13 mouse cellular contexts compared by ENCODE assay signal in genomic region chr15:101068029-101068428, GRCm38 (mm10). TPM values are rescaled to one million over a fixed set of nuclear protein-coding genes. Genes with fewer than 3 reads are reported as not detected.
DNase-seq lines count a peak whose midpoint lies in the region; ATAC-seq lines count a peak whose summit lies in the region.
"Had no signal": no experiment of that assay in that cellular context is flagged by ENCODE, and none has a peak within 500 bp of the region (broad histone marks: within the 10 kb centered on the region; RNA-seq: fewer than 3 reads in every experiment).

No protein-coding gene starts in this region.

- H3K27ac ChIP-seq in hindbrain, embryonic 10.5 days = peak overlapping the region; percentile 89
- H3K27ac ChIP-seq in hindbrain, embryonic 14.5 days = no peak overlapping the region
- peak overlapping the region; percentile 58; the same call in 1 of the 2 replicates for H3K27ac ChIP-seq in midbrain, embryonic 13.5 days
- H3K27ac ChIP-seq in midbrain, embryonic 16.5 days (ENCODE audit: low read length) = no peak overlapping the region
- 0 out of 2 replicates have a peak overlapping the region, but pooled peaks have one; percentile 26 for H3K27ac ChIP-seq in intestine, embryonic 16.5 days (ENCODE audit: low read length)
- H3K27ac ChIP-seq in stomach, embryonic 16.5 days (ENCODE audit: low read length) = peak overlapping the region; percentile 88
- H3K27ac ChIP-seq: liver, embryonic 14.5 days had no signal

- no peaks in the 10 kb centered on the region for H3K27me3 ChIP-seq in hindbrain, embryonic 10.5 days (ENCODE audit: insufficient read depth, poor library complexity, severe bottlenecking)
- H3K27me3 ChIP-seq in hindbrain, embryonic 14.5 days (ENCODE audit: control insufficient read depth, insufficient read depth, low read length) = no peaks in the 10 kb centered on the region
- H3K27me3 ChIP-seq in midbrain, embryonic 13.5 days = 0 out of 2 replicates have a peak, but pooled peaks cover 3% of the 10 kb centered on the region
- H3K27me3 ChIP-seq in midbrain, embryonic 16.5 days (ENCODE audit: control insufficient read depth, insufficient read depth, low read depth, low read length) = no peaks in the 10 kb centered on the region
- H3K27me3 ChIP-seq in intestine, embryonic 16.5 days (replicated peaks; ENCODE audit: control insufficient read depth, insufficient read depth, low read length) = no peaks in the 10 kb centered on the region
- H3K27me3 ChIP-seq in stomach, embryonic 16.5 days (ENCODE audit: control insufficient read depth, insufficient read depth, low read length) = no peaks in the 10 kb centered on the region
- H3K27me3 ChIP-seq: embryonic facial prominence, embryonic 15.5 days had no signal

- H3K36me3 ChIP-seq in hindbrain, embryonic 10.5 days = peaks cover 23% of the 10 kb centered on the region
- no peaks in the 10 kb centered on the region for H3K36me3 ChIP-seq in hindbrain, embryonic 14.5 days (replicated peaks; ENCODE audit: control insufficient read depth, insufficient read depth)
- H3K36me3 ChIP-seq in midbrain, embryonic 13.5 days = no peaks in the 10 kb centered on the region
- H3K36me3 ChIP-seq in midbrain, embryonic 16.5 days (ENCODE audit: control insufficient read depth, insufficient read depth, low read length) = no peaks in the 10 kb centered on the region
- H3K36me3 ChIP-seq in intestine, embryonic 16.5 days (ENCODE audit: control insufficient read depth, insufficient read depth, low read length) = no peaks in the 10 kb centered on the region
- no peaks in the 10 kb centered on the region for H3K36me3 ChIP-seq in stomach, embryonic 16.5 days (ENCODE audit: control insufficient read depth, insufficient read depth, low read length)
- H3K36me3 ChIP-seq: embryonic facial prominence, embryonic 15.5 days had no signal

- H3K4me3 ChIP-seq in hindbrain, embryonic 10.5 days = no peak overlapping the region
- no peak overlapping the region for H3K4me3 ChIP-seq in hindbrain, embryonic 14.5 days (replicated peaks; ENCODE audit: low read length)
- no peak overlapping the region for H3K4me3 ChIP-seq in midbrain, embryonic 13.5 days (replicated peaks)
- no peak overlapping the region for H3K4me3 ChIP-seq in midbrain, embryonic 16.5 days (ENCODE audit: low read depth, low read length)
- no peak overlapping the region for H3K4me3 ChIP-seq in intestine, embryonic 16.5 days (ENCODE audit: low read length)
- H3K4me3 ChIP-seq in stomach, embryonic 16.5 days (replicated peaks; ENCODE audit: low read length) = no peak overlapping the region
- H3K4me3 ChIP-seq: embryonic facial prominence, embryonic 15.5 days had no signal

- H3K4me2 ChIP-seq in hindbrain, embryonic 14.5 days (replicated peaks) = no peak overlapping the region
- no peak overlapping the region for H3K4me2 ChIP-seq in midbrain, embryonic 13.5 days (replicated peaks)
- H3K4me2 ChIP-seq in midbrain, embryonic 16.5 days (ENCODE audit: low read length) = no peak overlapping the region
- H3K4me2 ChIP-seq in intestine, embryonic 16.5 days (ENCODE audit: low read depth, low read length) = 0 out of 2 replicates have a peak overlapping the region, but pooled peaks have one; percentile 1
- no peak overlapping the region for H3K4me2 ChIP-seq in stomach, embryonic 16.5 days (ENCODE audit: low read depth, low read length)
- H3K4me2 ChIP-seq: embryonic facial prominence, embryonic 15.5 days had no signal

- H3K4me1 ChIP-seq in hindbrain, embryonic 10.5 days (replicated peaks) = peaks cover 100% of the 10 kb centered on the region
- peaks cover 45% of the 10 kb centered on the region for H3K4me1 ChIP-seq in hindbrain, embryonic 14.5 days (replicated peaks; ENCODE audit: control insufficient read depth, insufficient read depth, low read length)
- H3K4me1 ChIP-seq in midbrain, embryonic 13.5 days (replicated peaks) = peaks cover 72% of the 10 kb centered on the region
- peaks cover 9% of the 10 kb centered on the region; the same call in 1 of the 2 replicates for H3K4me1 ChIP-seq in midbrain, embryonic 16.5 days (ENCODE audit: control insufficient read depth, insufficient read depth, low read length)
- peaks cover 48% of the 10 kb centered on the region for H3K4me1 ChIP-seq in intestine, embryonic 16.5 days (ENCODE audit: control insufficient read depth, insufficient read depth, low read length)
- H3K4me1 ChIP-seq in stomach, embryonic 16.5 days (ENCODE audit: control insufficient read depth, insufficient read depth, low read length) = peaks cover 73% of the 10 kb centered on the region

- no peak for DNase-seq in hindbrain, embryonic 10.5 days (ENCODE audit: low spot score)
- DNase-seq in hindbrain, embryonic 14.5 days (ENCODE audit: low spot score) = no peak
- no peak for DNase-seq in gastrocnemius, adult 18-20 months (ENCODE audit: low spot score)
- DNase-seq in gastrocnemius, postnatal 14 days = no peak
- DNase-seq: cerebellum, adult 11-12 months had no signal

- 45% methylated on average over 3 of the region's 3 CpGs for WGBS in hindbrain, embryonic 10.5 days
- WGBS in hindbrain, embryonic 14.5 days = 37% methylated on average over 3 of the region's 3 CpGs
- WGBS in midbrain, embryonic 13.5 days = 35% methylated on average over 3 of the region's 3 CpGs
- WGBS in midbrain, embryonic 16.5 days = 40% methylated on average over 3 of the region's 3 CpGs
- 30% methylated on average over 3 of the region's 3 CpGs for WGBS in intestine, embryonic 16.5 days
- WGBS in stomach, embryonic 16.5 days = 31% methylated on average over 3 of the region's 3 CpGs

- ATAC-seq in hindbrain, embryonic 14.5 days (ENCODE audit: low FRiP score) = no peak
- no peak for ATAC-seq in midbrain, embryonic 13.5 days
- ATAC-seq in midbrain, embryonic 16.5 days = no peak
- peak; percentile 23; the same call in 1 of the 2 replicates for ATAC-seq in intestine, embryonic 16.5 days
- ATAC-seq in stomach, embryonic 16.5 days (ENCODE audit: insufficient read depth, low FRiP score) = 0 out of 2 replicates have a peak, but pooled peaks have one; percentile 47

- no peaks in the 10 kb centered on the region for H3K9me3 ChIP-seq in hindbrain, embryonic 10.5 days
- H3K9me3 ChIP-seq in hindbrain, embryonic 14.5 days (ENCODE audit: control insufficient read depth, low read length) = no peaks in the 10 kb centered on the region
- H3K9me3 ChIP-seq in midbrain, embryonic 13.5 days = no peaks in the 10 kb centered on the region
- H3K9me3 ChIP-seq in midbrain, embryonic 16.5 days (replicated peaks; ENCODE audit: control insufficient read depth, low read length, poor library complexity, severe bottlenecking) = no peaks in the 10 kb centered on the region
- no peaks in the 10 kb centered on the region for H3K9me3 ChIP-seq in intestine, embryonic 16.5 days (ENCODE audit: control insufficient read depth, low read length)
- no peaks in the 10 kb centered on the region for H3K9me3 ChIP-seq in stomach, embryonic 16.5 days (replicated peaks; ENCODE audit: control insufficient read depth, low read length)
- H3K9me3 ChIP-seq: embryonic facial prominence, embryonic 15.5 days had no signal

- no peak overlapping the region for H3K9ac ChIP-seq in hindbrain, embryonic 14.5 days
- no peak overlapping the region; the same call in 1 of the 2 replicates for H3K9ac ChIP-seq in midbrain, embryonic 13.5 days (replicated peaks)
- no peak overlapping the region for H3K9ac ChIP-seq in midbrain, embryonic 16.5 days (ENCODE audit: low read depth, low read length)
- H3K9ac ChIP-seq in intestine, embryonic 16.5 days (ENCODE audit: low read depth, low read length) = no peak overlapping the region
- no peak overlapping the region for H3K9ac ChIP-seq in stomach, embryonic 16.5 days (ENCODE audit: low read length)
- H3K9ac ChIP-seq: embryonic facial prominence, embryonic 15.5 days; liver, embryonic 14.5 days had no signal

- intact Hi-C loops in gastrocnemius, postnatal 14 days (cut with DNase I; ENCODE audit: low total_unique reads) = no loop called here

RNA-seq across cellular contexts. Expression of gene Fignl2, which starts 10.3 kb away (rescaled TPM):
- 1.4 TPM in 2 replicates for polyA plus RNA-seq in hindbrain, embryonic 10.5 days (2016; fragmentation: Nextera tagmentation; extraction: Ambion mirVana)
- polyA plus RNA-seq in hindbrain, embryonic 14.5 days (2014; fragmentation: Nextera tagmentation; extraction: Ambion mirVana) = 0.16 and 0.17 TPM in 2 replicates
- 0.11 and 0.15 TPM in 2 replicates for polyA plus RNA-seq in midbrain, embryonic 13.5 days (2015; fragmentation: Nextera tagmentation; extraction: Ambion mirVana)
- 0.04 TPM in 1 of 2 replicates, not detected in the other for polyA plus RNA-seq in midbrain, embryonic 16.5 days (2015; fragmentation: Nextera tagmentation; extraction: Ambion mirVana)
- polyA plus RNA-seq in intestine, embryonic 16.5 days (2015; fragmentation: Nextera tagmentation; extraction: Ambion mirVana) = 0.12 TPM in 2 replicates
- 0.05 and 0.10 TPM in 2 replicates for polyA plus RNA-seq in stomach, embryonic 16.5 days (2015; fragmentation: Nextera tagmentation; extraction: Ambion mirVana)
- total RNA-seq in gastrocnemius, adult 18-20 months (2021) = under 1 TPM; 0.55 to 0.81 TPM
- 1 to 10 TPM; 1.3 to 1.4 TPM for total RNA-seq in gastrocnemius, postnatal 14 days (2021)

RNA-seq across cellular contexts. Expression of gene Gm47841, which starts 20.8 kb away (rescaled TPM):
- not detected in 2 replicates for polyA plus RNA-seq in hindbrain, embryonic 10.5 days (2016; fragmentation: Nextera tagmentation; extraction: Ambion mirVana)
- polyA plus RNA-seq in hindbrain, embryonic 14.5 days (2014; fragmentation: Nextera tagmentation; extraction: Ambion mirVana) = not detected in 2 replicates
- not detected in 2 replicates for polyA plus RNA-seq in midbrain, embryonic 13.5 days (2015; fragmentation: Nextera tagmentation; extraction: Ambion mirVana)
- not detected in 2 replicates for polyA plus RNA-seq in midbrain, embryonic 16.5 days (2015; fragmentation: Nextera tagmentation; extraction: Ambion mirVana)
- not detected in 2 replicates for polyA plus RNA-seq in intestine, embryonic 16.5 days (2015; fragmentation: Nextera tagmentation; extraction: Ambion mirVana)
- not detected in 2 replicates for polyA plus RNA-seq in stomach, embryonic 16.5 days (2015; fragmentation: Nextera tagmentation; extraction: Ambion mirVana)
- total RNA-seq in gastrocnemius, adult 18-20 months (2021) = not detected
- not detected for total RNA-seq in gastrocnemius, postnatal 14 days (2021)
- total RNA-seq: layer of hippocampus, adult 8-10 months had no signal
- polyA plus RNA-seq: embryonic facial prominence, embryonic 15.5 days; liver, embryonic 14.5 days had no signal

RNA-seq across cellular contexts. Expression of gene Ankrd33, which starts 47.5 kb away (rescaled TPM):
- not detected in 2 replicates for polyA plus RNA-seq in hindbrain, embryonic 10.5 days (2016; fragmentation: Nextera tagmentation; extraction: Ambion mirVana)
- polyA plus RNA-seq in hindbrain, embryonic 14.5 days (2014; fragmentation: Nextera tagmentation; extraction: Ambion mirVana) = not detected in 2 replicates
- not detected in 2 replicates for polyA plus RNA-seq in midbrain, embryonic 13.5 days (2015; fragmentation: Nextera tagmentation; extraction: Ambion mirVana)
- not detected in 2 replicates for polyA plus RNA-seq in midbrain, embryonic 16.5 days (2015; fragmentation: Nextera tagmentation; extraction: Ambion mirVana)
- polyA plus RNA-seq in intestine, embryonic 16.5 days (2015; fragmentation: Nextera tagmentation; extraction: Ambion mirVana) = not detected in 2 replicates
- not detected in 2 replicates for polyA plus RNA-seq in stomach, embryonic 16.5 days (2015; fragmentation: Nextera tagmentation; extraction: Ambion mirVana)
- total RNA-seq in gastrocnemius, adult 18-20 months (2021) = not detected
- not detected for total RNA-seq in gastrocnemius, postnatal 14 days (2021)
- total RNA-seq: gastrocnemius, postnatal 4 days had no signal
- polyA plus RNA-seq: embryonic facial prominence, embryonic 15.5 days; liver, embryonic 14.5 days had no signal

Comparison
In these comparisons a context has a peak if more than half of its experiments do, and no peak if none do; other contexts are left out.
1. H3K27ac ChIP-seq: peak in hindbrain, embryonic 10.5 days (single experiment), midbrain, embryonic 13.5 days (single experiment), intestine, embryonic 16.5 days (single experiment) and stomach, embryonic 16.5 days (single experiment); none in hindbrain, embryonic 14.5 days (single experiment) and midbrain, embryonic 16.5 days (single experiment).
2. ATAC-seq: peak in intestine, embryonic 16.5 days (single experiment) and stomach, embryonic 16.5 days (single experiment); none in hindbrain, embryonic 14.5 days (single experiment), midbrain, embryonic 13.5 days (single experiment) and midbrain, embryonic 16.5 days (single experiment).